Mouse (Mus musculus) liver, embryonic 13.5 days (tissue): ENCODE measurements around the gene Slc25a17. TPM values are rescaled to one million over a fixed set of nuclear protein-coding genes. Genes with fewer than 3 reads are reported as not detected.

Source experiments
- ATAC-seq: fragments of 200-750 bp; cut with Nextera tagmentation; 2 replicates; pipeline ENCODE4 v1.8.0; 2017; ENCODE audit warnings: low read depth, mild to moderate bottlenecking, moderate number of reproducible peaks, moderate library complexity
- DNase-seq: peaks from one replicate; pipeline ENCODE4 v3.0.0; 2022
- H3K27ac ChIP-seq: fragments of 300-500 bp; sonication (generic); 2 replicates; pipeline ENCODE4 v1.5.1; 2015; ENCODE audit warnings: moderate library complexity, mild to moderate bottlenecking, inconsistent platforms
- H3K27me3 ChIP-seq: fragments of 300-500 bp; sonication (generic); 2 replicates; pipeline ENCODE4 v1.6.1; 2015; ENCODE audit warnings: mild to moderate bottlenecking, inconsistent platforms
- H3K36me3 ChIP-seq: fragments of 300-500 bp; sonication (generic); 2 replicates; pipeline ENCODE4 v1.6.1; 2015; ENCODE audit warnings: mild to moderate bottlenecking, inconsistent platforms
- H3K4me1 ChIP-seq: fragments of 300-500 bp; sonication (generic); replicated peaks from 2 replicates; pipeline ENCODE4 v1.6.1; 2015; ENCODE audit warnings: inconsistent platforms
- H3K4me2 ChIP-seq: fragments of 300-500 bp; sonication (generic); 2 replicates; pipeline ENCODE4 v1.6.1; 2015; ENCODE audit warnings: inconsistent platforms, mild to moderate bottlenecking, moderate library complexity
- H3K4me3 ChIP-seq: fragments of 300-500 bp; sonication (generic); replicated peaks from 2 replicates; pipeline ENCODE4 v1.5.1; 2015; ENCODE audit warnings: mild to moderate bottlenecking, inconsistent platforms
- H3K9ac ChIP-seq: fragments of 300-500 bp; sonication (generic); 2 replicates; pipeline ENCODE4 v1.6.1; 2015; ENCODE audit warnings: mild to moderate bottlenecking, inconsistent platforms
- H3K9me3 ChIP-seq: fragments of 300-500 bp; sonication (generic); replicated peaks from 2 replicates; pipeline ENCODE4 v1.6.1; 2016; ENCODE audit warnings: inconsistent platforms
- WGBS: fragments of 180-500 bp; shearing (Covaris S2); methylation state at CpG from one replicate; pipeline ENCODE4 v1.1.7; 2015; ENCODE audit not compliant: insufficient replicate concordance; 5-methylcytosine and 5-hydroxymethylcytosine counted together
- polyA plus RNA-seq: library from polyadenylated mRNA; unstranded; fragments of >200 nt; fragmentation: Nextera tagmentation; extraction: Ambion mirVana; gene quantifications from 2 replicates; pipeline ENCODE4 v1.2.1, GENCODE M21; 2015

Slc25a17 gene
- 44.9 and 49.5 TPM in 2 replicates for polyA plus RNA-seq

GRCm38 (mm10) chr15:81360345-81361021 lies at the start of gene Slc25a17:
TSS of gene Slc25a17 (minus strand) at chr15:81360812.
- Histone ChIP-seq H3K27ac (peak within 1 kb of the TSS; percentile 88), H3K4me2 (peak within 1 kb of the TSS; percentile 86), H3K9me3 (no peaks in the 10 kb centered on the region), H3K4me1 (peaks cover 57% of the 10 kb centered on the region), H3K4me3 (peak within 1 kb of the TSS; percentile 79), H3K27me3 (no peaks in the 10 kb centered on the region), H3K36me3 (peaks cover 9% of the 10 kb centered on the region; the same call in 1 of the 2 replicates), H3K9ac (peak within 1 kb of the TSS; percentile 86)
- ATAC-seq (peak; percentile 98), DNase-seq (peak; percentile 93)
- WGBS: under 1% methylated on average over 30 of the region's 30 CpGs

- no peaks in the 10 kb centered on the region for H3K36me3 ChIP-seq
- H3K9ac ChIP-seq: no peak within 1 kb of the TSS
- no peak within 1 kb of the TSS for H3K4me2 ChIP-seq
- no peak within 1 kb of the TSS for H3K4me3 ChIP-seq
- H3K27ac ChIP-seq: no peak within 1 kb of the TSS
- no peaks in the 10 kb centered on the region; the same call in 1 of the 2 replicates for H3K4me1 ChIP-seq
- WGBS: 78% methylated on average over 1 of the region's 1 CpGs
- no peaks in the 10 kb centered on the region for H3K9me3 ChIP-seq
- H3K27me3 ChIP-seq: no peaks in the 10 kb centered on the region
- DNase-seq: no peak
- no peak for ATAC-seq
Observed at GRCm38 (mm10) chr15:81408199-81408598, 47.6 kb upstream of the Slc25a17 start, which contains the start of gene Dnajb7. TSS of gene Dnajb7 (minus strand) at chr15:81408299.

- Histone ChIP-seq H3K9ac (no peak overlapping the region), H3K27me3 (no peaks in the 10 kb centered on the region), H3K27ac (no peak overlapping the region), H3K36me3 (no peaks in the 10 kb centered on the region), H3K4me3 (no peak overlapping the region), H3K4me1 (peaks cover 20% of the 10 kb centered on the region), H3K4me2 (no peak overlapping the region), H3K9me3 (no peaks in the 10 kb centered on the region)
- DNase-seq (no peak), ATAC-seq (no peak)
- WGBS: 87% methylated on average over 3 of the region's 3 CpGs
Observed at GRCm38 (mm10) chr15:81405008-81405407, 44.4 kb upstream of the Slc25a17 start.

- H3K36me3 ChIP-seq: no peaks in the 10 kb centered on the region
- no peaks in the 10 kb centered on the region for H3K27me3 ChIP-seq
- H3K9ac ChIP-seq: peak within 1 kb of the TSS; percentile 96
- peak; percentile 99 for ATAC-seq
- H3K4me3 ChIP-seq: peak within 1 kb of the TSS; percentile 97
- H3K27ac ChIP-seq: peak within 1 kb of the TSS; percentile 89
- peak; percentile 94 for DNase-seq
- H3K4me1 ChIP-seq: peaks cover 50% of the 10 kb centered on the region
- H3K4me2 ChIP-seq: peak within 1 kb of the TSS; percentile 98
- H3K9me3 ChIP-seq: no peaks in the 10 kb centered on the region
- WGBS: under 1% methylated on average over 50 of the region's 50 CpGs
Observed at GRCm38 (mm10) chr15:81399638-81400315, 39.2 kb upstream of the Slc25a17 start, which contains the start of the genes St13 and Xpnpep3. TSS of gene St13 (minus strand) at chr15:81400077. TSS of gene Xpnpep3 (plus strand) at chr15:81400138.

- Histone ChIP-seq H3K4me1 (peaks cover 50% of the 10 kb centered on the region), H3K4me3 (peak overlapping the region; percentile 97), H3K27me3 (no peaks in the 10 kb centered on the region), H3K36me3 (no peaks in the 10 kb centered on the region), H3K27ac (peak overlapping the region; percentile 89), H3K9ac (peak overlapping the region; percentile 96), H3K4me2 (peak overlapping the region; percentile 98), H3K9me3 (no peaks in the 10 kb centered on the region)
- no peak; the same call in 1 of the 2 replicates for ATAC-seq
- DNase-seq: no peak
- WGBS: 0% methylated on average over 21 of the region's 21 CpGs
Observed at GRCm38 (mm10) chr15:81399297-81399637, 38.7 kb upstream of the Slc25a17 start.

GRCm38 (mm10) chr15:81398189-81398588 lies 37.6 kb upstream of the Slc25a17 start:
- Histone ChIP-seq H3K27ac (no peak overlapping the region), H3K4me3 (peak overlapping the region; percentile 97), H3K4me2 (peak overlapping the region; percentile 98), H3K27me3 (no peaks in the 10 kb centered on the region), H3K4me1 (peaks cover 61% of the 10 kb centered on the region), H3K9ac (peak overlapping the region; percentile 96), H3K9me3 (no peaks in the 10 kb centered on the region), H3K36me3 (no peaks in the 10 kb centered on the region)
- DNase-seq (no peak), ATAC-seq (no peak)

- Histone ChIP-seq H3K27me3 (no peaks in the 10 kb centered on the region), H3K27ac (no peak overlapping the region), H3K4me2 (no peak overlapping the region), H3K4me3 (no peak overlapping the region), H3K9ac (no peak overlapping the region), H3K36me3 (peaks cover 25% of the 10 kb centered on the region), H3K9me3 (no peaks in the 10 kb centered on the region), H3K4me1 (peaks cover 43% of the 10 kb centered on the region)
- ATAC-seq: no peak
- WGBS: 70% methylated on average over 8 of the region's 8 CpGs
- DNase-seq: no peak
Observed at GRCm38 (mm10) chr15:81394211-81394915, 33.8 kb upstream of the Slc25a17 start.

- Histone ChIP-seq H3K27ac (no peak overlapping the region), H3K9ac (no peak overlapping the region), H3K4me2 (no peak overlapping the region), H3K4me3 (no peak overlapping the region), H3K27me3 (no peaks in the 10 kb centered on the region), H3K9me3 (no peaks in the 10 kb centered on the region), H3K4me1 (peaks cover 36% of the 10 kb centered on the region), H3K36me3 (peaks cover 37% of the 10 kb centered on the region)
- ATAC-seq: no peak
- no peak for DNase-seq
Observed at GRCm38 (mm10) chr15:81392997-81393396, 32.4 kb upstream of the Slc25a17 start.

GRCm38 (mm10) chr15:81386327-81386726 lies 25.7 kb upstream of the Slc25a17 start:
- Histone ChIP-seq H3K27me3 (no peaks in the 10 kb centered on the region), H3K4me2 (no peak overlapping the region), H3K9ac (no peak overlapping the region), H3K4me3 (no peak overlapping the region), H3K4me1 (no peaks in the 10 kb centered on the region), H3K36me3 (peaks cover 81% of the 10 kb centered on the region), H3K27ac (no peak overlapping the region), H3K9me3 (no peaks in the 10 kb centered on the region)
- 85% methylated on average over 5 of the region's 5 CpGs for WGBS
- ATAC-seq (no peak), DNase-seq (no peak)

- H3K9me3 ChIP-seq: no peaks in the 10 kb centered on the region
- peaks cover 63% of the 10 kb centered on the region for H3K36me3 ChIP-seq
- ATAC-seq: no peak
- no peaks in the 10 kb centered on the region for H3K27me3 ChIP-seq
- no peak overlapping the region for H3K27ac ChIP-seq
- WGBS: 79% methylated on average over 2 of the region's 2 CpGs
- no peaks in the 10 kb centered on the region for H3K4me1 ChIP-seq
- no peak overlapping the region for H3K4me2 ChIP-seq
- H3K9ac ChIP-seq: no peak overlapping the region
- DNase-seq: no peak
- no peak overlapping the region for H3K4me3 ChIP-seq
Observed at GRCm38 (mm10) chr15:81378845-81379244, 18.2 kb upstream of the Slc25a17 start.

GRCm38 (mm10) chr15:81374621-81375020 lies 14.0 kb upstream of the Slc25a17 start:
- H3K9me3 ChIP-seq: no peaks in the 10 kb centered on the region
- peaks cover 72% of the 10 kb centered on the region for H3K36me3 ChIP-seq
- no peak for ATAC-seq
- 86% methylated on average over 11 of the region's 11 CpGs for WGBS
- no peak overlapping the region for H3K27ac ChIP-seq
- no peak overlapping the region for H3K4me3 ChIP-seq
- no peaks in the 10 kb centered on the region for H3K27me3 ChIP-seq
- no peaks in the 10 kb centered on the region for H3K4me1 ChIP-seq
- no peak overlapping the region for H3K4me2 ChIP-seq
- H3K9ac ChIP-seq: no peak overlapping the region
- no peak for DNase-seq
